Comparison of ENCODE assay signal across 7 mouse cellular contexts in genomic region chr13:13362261-13362660, GRCm38 (mm10). TPM values are rescaled to one million over a fixed set of nuclear protein-coding genes. Genes with fewer than 3 reads are reported as not detected.
DNase-seq lines count a peak whose midpoint lies in the region; ATAC-seq and TF ChIP-seq lines count a peak whose summit lies in the region.
"Not testable (repeated sequence)": the region's sequence is repeated elsewhere in the genome, so short reads cannot be mapped to it uniquely, and the experiment has no call there.

No protein-coding gene starts in this region.

- peak; percentile 37 for DNase-seq in cerebellum, adult 11-12 months
- peak; percentile 61 to 77 for DNase-seq in cerebellum, adult 2 months
- peak; percentile 22 for DNase-seq in cerebellum, adult 9-10 months
- DNase-seq in cerebellum, postnatal 10 days = peak; percentile 20 to 37
- peak; percentile 13 to 45 for DNase-seq in cerebellum, postnatal 25 days
- DNase-seq in heart, adult 11 months = peak; percentile 89

- 78% methylated on average over 6 of the region's 6 CpGs for WGBS in cerebellum, adult 2 months

- not testable (repeated sequence) for H3K4me3 ChIP-seq in cerebellum, adult 2 months (replicated peaks; ENCODE audit: insufficient read depth, low read depth, low read length)

- TF ChIP-seq CTCF in cerebellum, adult 2 months (IDR thresholded peaks at IDR 0.05; ENCODE audit: borderline replicate concordance, insufficient read depth, low read depth, low read length) = not testable (repeated sequence)

- H3K27ac ChIP-seq in cerebellum, adult 2 months (ENCODE audit: insufficient read depth, low read length) = not testable (repeated sequence)

- H3K27me3 ChIP-seq in cerebellum, adult 2 months (ENCODE audit: control insufficient read depth, insufficient read depth, low read length) = not testable (repeated sequence)

- H3K4me1 ChIP-seq in cerebellum, adult 2 months (ENCODE audit: control insufficient read depth, insufficient read depth, low read length) = not testable (repeated sequence)

- TF ChIP-seq POLR2A in cerebellum, adult 2 months (IDR thresholded peaks at IDR 0.05; ENCODE audit: borderline replicate concordance, insufficient read depth, low read length) = not testable (repeated sequence)

- 0 out of 2 replicates have a peak, but pooled peaks have one; percentile 18 for ATAC-seq in monocyte, adult 5-6 weeks (replicated peaks; ENCODE audit: insufficient number of reproducible peaks, low FRiP score, low TSS enrichment, poor library complexity, severe bottlenecking)

RNA-seq across cellular contexts. Expression of gene Gpr137b, which starts 31.6 kb away (rescaled TPM):
- 22.7 and 25.3 TPM in 2 replicates for polyA plus RNA-seq in cerebellum, adult 2 months (2012; rRNA removed)
- total RNA-seq in monocyte, adult 5-6 weeks (2017) = 54.3 to 120 TPM (median 68.3 TPM) in 3 replicates

Comparison
In these comparisons a context has a peak if more than half of its experiments do, and no peak if none do; other contexts are left out.
1. DNase-seq: peak in every context shown above with its lines; median percentile 89 in heart, adult 11 months; 69 in cerebellum, adult 2 months; 37 in cerebellum, adult 11-12 months; 29 in cerebellum, postnatal 25 days; 28 in cerebellum, postnatal 10 days; 22 in cerebellum, adult 9-10 months.